Comparison of ENCODE assay signal across 8 mouse cellular contexts in genomic region chr5:151368395-151369190, GRCm38 (mm10). TPM values are rescaled to one million over a fixed set of nuclear protein-coding genes. Genes with fewer than 3 reads are reported as not detected.
DNase-seq lines count a peak whose midpoint lies in the region; ATAC-seq lines count a peak whose summit lies in the region.

No protein-coding gene starts in this region.

- peak overlapping the region; percentile 50 for H3K4me3 ChIP-seq in hindbrain, embryonic 11.5 days (ENCODE audit: low read depth, low read length)

- H3K9ac ChIP-seq in hindbrain, embryonic 11.5 days (ENCODE audit: low read depth, low read length), result peak overlapping the region; percentile 76

- peak; percentile 98 for ATAC-seq in frontal cortex, adult (ENCODE audit: low TSS enrichment)
- ATAC-seq in hindbrain, embryonic 11.5 days (ENCODE audit: low FRiP score), result peak; percentile 99

- no peaks in the 10 kb centered on the region for H3K4me1 ChIP-seq in hindbrain, embryonic 11.5 days (replicated peaks; ENCODE audit: control insufficient read depth, insufficient read depth, low read length)

- peak overlapping the region; percentile 84 for H3K27ac ChIP-seq in hindbrain, embryonic 11.5 days (ENCODE audit: low read depth, low read length)

- H3K36me3 ChIP-seq in hindbrain, embryonic 11.5 days (ENCODE audit: control insufficient read depth, insufficient read depth, low read length), result no peaks in the 10 kb centered on the region

- WGBS in hindbrain, embryonic 11.5 days, result 1% methylated on average over 73 of the region's 75 CpGs

- peak overlapping the region; percentile 57 for H3K4me2 ChIP-seq in hindbrain, embryonic 11.5 days (replicated peaks; ENCODE audit: low read depth, low read length)

- no peaks in the 10 kb centered on the region for H3K9me3 ChIP-seq in hindbrain, embryonic 11.5 days (ENCODE audit: control insufficient read depth, low read length)

- H3K27me3 ChIP-seq in hindbrain, embryonic 11.5 days (ENCODE audit: control insufficient read depth, insufficient read depth, low read length), result no peaks in the 10 kb centered on the region

- peak; percentile 96 for DNase-seq in MN1 (ENCODE audit: low spot score)
- peak; percentile 100 for DNase-seq in cerebellum, adult 9-10 months
- peak; percentile 99 for DNase-seq in hindbrain, embryonic 11.5 days (ENCODE audit: low spot score)
- DNase-seq in layer of hippocampus, postnatal 10 days (ENCODE audit: low spot score in 2 of 2), result peak; percentile 99 to 100
- peak; percentile 100 for DNase-seq in lung, postnatal 10 days
- DNase-seq in ovary, postnatal 36 days (ENCODE audit: low spot score), result peak; percentile 100
- DNase-seq in thymus, postnatal 25 days, result peak; percentile 99

RNA-seq across cellular contexts. Expression of gene Gm42906, which starts 59.4 kb away (rescaled TPM):
- not detected in 2 replicates for polyA plus RNA-seq in hindbrain, embryonic 11.5 days (2014; fragmentation: Nextera tagmentation; extraction: Ambion mirVana)
- not detected for total RNA-seq in layer of hippocampus, postnatal 10 days (2021)

Comparison
In these comparisons a context has a peak if more than half of its experiments do, and no peak if none do; other contexts are left out.
1. Peak in every context shown above with its lines: DNase-seq, ATAC-seq, H3K4me3 ChIP-seq and H3K27ac ChIP-seq.